Mouse (Mus musculus) ovary, postnatal 36 days (tissue): Measurements from ENCODE around the gene Zfp992.
"Not testable (repeated sequence)": the region's sequence is repeated elsewhere in the genome, so short reads cannot be mapped to it uniquely, and the experiment has no call there.

Experiments
- DNase-seq: peaks from one replicate; pipeline ENCODE4 v3.0.0; 2022; ENCODE audit warnings: low spot score, mixed read lengths

Gene Zfp992

GRCm38 (mm10) chr4:146448950-146449349 lies at the start of gene Zfp992:
Zfp992 (plus strand) TSS chr4:146449023.
- DNase-seq: not testable (repeated sequence)

- not testable (repeated sequence) for DNase-seq
These were observed 19.4 kb upstream of the Zfp992 start for GRCm38 (mm10) chr4:146429467-146429866.

GRCm38 (mm10) chr4:146430876-146431275 lies 17.9 kb upstream of the Zfp992 start:
- not testable (repeated sequence) for DNase-seq

GRCm38 (mm10) chr4:146435539-146435938 lies 13.3 kb upstream of the Zfp992 start:
- not testable (repeated sequence) for DNase-seq

GRCm38 (mm10) chr4:146437256-146437655 lies 11.6 kb upstream of the Zfp992 start:
- DNase-seq: not testable (repeated sequence)

- DNase-seq: not testable (repeated sequence)
These were observed 4.5 kb upstream of the Zfp992 start for GRCm38 (mm10) chr4:146444345-146444744.

GRCm38 (mm10) chr4:146445121-146445520 lies 3.7 kb upstream of the Zfp992 start:
- DNase-seq: not testable (repeated sequence)

GRCm38 (mm10) chr4:146446135-146446534 lies 2.7 kb upstream of the Zfp992 start:
- DNase-seq: not testable (repeated sequence)

- DNase-seq: not testable (repeated sequence)
These were observed 1.8 kb upstream of the Zfp992 start for GRCm38 (mm10) chr4:146447016-146447415.

- DNase-seq: not testable (repeated sequence)
These were observed 888 bp downstream of the Zfp992 start for GRCm38 (mm10) chr4:146449711-146450110.

- DNase-seq: not testable (repeated sequence)
These were observed 3.8 kb downstream of the Zfp992 start for GRCm38 (mm10) chr4:146452576-146452975.

- not testable (repeated sequence) for DNase-seq
These were observed 5.3 kb downstream of the Zfp992 start for GRCm38 (mm10) chr4:146454170-146454569.

GRCm38 (mm10) chr4:146454896-146455295 lies 6.1 kb downstream of the Zfp992 start:
- no peak for DNase-seq

GRCm38 (mm10) chr4:146455321-146455721 lies 6.5 kb downstream of the Zfp992 start:
- DNase-seq: no peak

GRCm38 (mm10) chr4:146456061-146456726 lies 7.4 kb downstream of the Zfp992 start:
- no peak for DNase-seq

GRCm38 (mm10) chr4:146457126-146457525 lies 8.3 kb downstream of the Zfp992 start:
- DNase-seq: no peak

- DNase-seq: no peak
These were observed 8.9 kb downstream of the Zfp992 start for GRCm38 (mm10) chr4:146457720-146458119.

- DNase-seq: not testable (repeated sequence)
These were observed 11.0 kb downstream of the Zfp992 start for GRCm38 (mm10) chr4:146459822-146460221.

- not testable (repeated sequence) for DNase-seq
These were observed 11.9 kb downstream of the Zfp992 start for GRCm38 (mm10) chr4:146460685-146461084.

- not testable (repeated sequence) for DNase-seq
These were observed 15.0 kb downstream of the Zfp992 start for GRCm38 (mm10) chr4:146463649-146464351.

- DNase-seq: not testable (repeated sequence)
These were observed 21.2 kb downstream of the Zfp992 start for GRCm38 (mm10) chr4:146469984-146470383.

GRCm38 (mm10) chr4:146474181-146474580 lies 25.4 kb downstream of the Zfp992 start:
- DNase-seq: not testable (repeated sequence)
